Mouse (Mus musculus) brown adipose tissue, adult 24 weeks (tissue): Measurements from ENCODE around the gene Elk4. TPM values are rescaled to one million over a fixed set of nuclear protein-coding genes. Genes with fewer than 3 reads are reported as not detected.
A peak's percentile ranks its signal among the peaks of the same experiment; 100 is the strongest.

Source experiments
- H3K27ac ChIP-seq: fragments of 200-500 bp; replicated peaks from 2 replicates; pipeline ENCODE4 v1.5.1; 2012; ENCODE audit warnings: low read depth, mild to moderate bottlenecking, low read length
- H3K4me1 ChIP-seq: fragments of 200-500 bp; 2 replicates; pipeline ENCODE4 v1.6.1; 2012; ENCODE audit warnings: low read length, mixed read lengths; ENCODE audit not compliant: control insufficient read depth, insufficient read depth, insufficient read length
- H3K4me3 ChIP-seq: fragments of 200-500 bp; 2 replicates; pipeline ENCODE4 v1.5.1; 2012; ENCODE audit warnings: low read depth, mild to moderate bottlenecking, low read length, moderate library complexity; ENCODE audit not compliant: insufficient read depth
- polyA plus RNA-seq: library from polyadenylated mRNA; stranded (reverse); fragments of >200 nt; gene quantifications from 2 replicates; pipeline ENCODE4 v1.2.4, GENCODE M21; 2012; ENCODE audit not compliant: missing spikeins, insufficient read depth, insufficient read length

Elk4 gene
- polyA plus RNA-seq, 1 experiment: 38.8 TPM

DNA sequence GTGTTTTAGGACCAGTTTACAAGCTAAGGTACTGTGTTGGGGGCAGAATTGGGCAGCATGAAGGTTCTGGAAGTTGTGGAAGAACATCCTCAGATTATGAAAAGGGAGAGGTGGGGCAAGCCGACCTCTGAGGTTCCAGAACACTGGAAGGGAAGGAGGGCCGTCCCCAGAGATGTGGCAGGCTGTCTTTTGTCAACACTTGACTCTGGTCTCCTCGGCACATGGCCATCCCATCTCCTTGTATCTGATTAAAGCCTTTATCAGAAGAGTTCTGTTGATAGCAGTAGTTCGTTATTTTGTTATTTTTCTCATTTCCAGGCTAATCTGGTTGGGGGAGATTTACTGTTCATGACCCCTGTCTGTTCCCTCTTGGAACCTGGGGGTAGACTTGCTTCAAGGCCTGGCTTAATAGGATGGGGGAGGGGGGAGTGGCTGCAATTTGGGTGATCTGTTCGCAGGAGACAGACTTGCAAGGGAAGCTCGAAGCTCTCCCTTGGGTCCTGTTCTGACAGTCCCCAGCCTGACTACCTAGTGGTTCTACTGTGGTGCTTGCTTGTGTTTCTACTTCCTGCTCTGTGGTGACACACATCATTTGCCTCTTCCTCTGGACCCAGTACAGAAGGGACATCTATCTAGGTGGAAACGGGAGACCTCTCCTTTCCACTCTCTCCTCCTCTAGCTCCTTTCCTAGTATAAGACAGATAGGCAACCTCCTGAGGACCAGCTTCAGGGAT is 52.8 kb downstream of the Elk4 start:
- no peak overlapping the region for H3K27ac ChIP-seq
- no peaks in the 10 kb centered on the region for H3K4me1 ChIP-seq
- H3K4me3 ChIP-seq: no peak overlapping the region

GRCm38 (mm10) chr1:132061750-132062541 is 54.5 kb downstream of the Elk4 start:
- H3K4me3 ChIP-seq: no peak overlapping the region
- H3K27ac ChIP-seq: no peak overlapping the region
- H3K4me1 ChIP-seq: no peaks in the 10 kb centered on the region

GRCm38 (mm10) chr1:132063096-132063495 is 55.7 kb downstream of the Elk4 start:
- H3K4me3 ChIP-seq: no peak overlapping the region
- H3K4me1 ChIP-seq: no peaks in the 10 kb centered on the region
- H3K27ac ChIP-seq: no peak overlapping the region

DNA sequence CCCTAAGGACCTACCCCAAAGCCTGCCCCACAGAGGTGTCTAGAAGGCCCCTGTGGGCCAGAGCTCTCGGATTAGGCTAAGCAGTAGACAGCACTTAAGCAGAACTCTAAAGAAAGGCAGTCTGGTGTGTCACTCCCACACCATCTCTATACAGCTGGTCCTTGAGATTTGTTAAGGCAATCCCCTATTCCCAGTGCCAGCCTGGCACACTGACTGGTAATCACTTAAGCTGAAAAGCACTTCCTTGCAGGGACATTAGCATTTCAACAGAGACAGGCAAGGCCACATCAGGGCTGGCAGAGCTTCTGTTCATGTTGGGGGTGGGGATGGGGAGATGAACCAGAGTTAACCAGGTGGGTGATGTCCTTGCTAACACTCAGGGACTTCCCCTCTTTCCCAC is 57.6 kb downstream of the Elk4 start:
- H3K4me3 ChIP-seq: no peak overlapping the region
- no peaks in the 10 kb centered on the region for H3K4me1 ChIP-seq
- no peak overlapping the region for H3K27ac ChIP-seq

GRCm38 (mm10) chr1:132065475-132066172 is 58.2 kb downstream of the Elk4 start:
- Histone ChIP-seq H3K4me3 (no peak overlapping the region), H3K27ac (no peak overlapping the region), H3K4me1 (no peaks in the 10 kb centered on the region)

DNA sequence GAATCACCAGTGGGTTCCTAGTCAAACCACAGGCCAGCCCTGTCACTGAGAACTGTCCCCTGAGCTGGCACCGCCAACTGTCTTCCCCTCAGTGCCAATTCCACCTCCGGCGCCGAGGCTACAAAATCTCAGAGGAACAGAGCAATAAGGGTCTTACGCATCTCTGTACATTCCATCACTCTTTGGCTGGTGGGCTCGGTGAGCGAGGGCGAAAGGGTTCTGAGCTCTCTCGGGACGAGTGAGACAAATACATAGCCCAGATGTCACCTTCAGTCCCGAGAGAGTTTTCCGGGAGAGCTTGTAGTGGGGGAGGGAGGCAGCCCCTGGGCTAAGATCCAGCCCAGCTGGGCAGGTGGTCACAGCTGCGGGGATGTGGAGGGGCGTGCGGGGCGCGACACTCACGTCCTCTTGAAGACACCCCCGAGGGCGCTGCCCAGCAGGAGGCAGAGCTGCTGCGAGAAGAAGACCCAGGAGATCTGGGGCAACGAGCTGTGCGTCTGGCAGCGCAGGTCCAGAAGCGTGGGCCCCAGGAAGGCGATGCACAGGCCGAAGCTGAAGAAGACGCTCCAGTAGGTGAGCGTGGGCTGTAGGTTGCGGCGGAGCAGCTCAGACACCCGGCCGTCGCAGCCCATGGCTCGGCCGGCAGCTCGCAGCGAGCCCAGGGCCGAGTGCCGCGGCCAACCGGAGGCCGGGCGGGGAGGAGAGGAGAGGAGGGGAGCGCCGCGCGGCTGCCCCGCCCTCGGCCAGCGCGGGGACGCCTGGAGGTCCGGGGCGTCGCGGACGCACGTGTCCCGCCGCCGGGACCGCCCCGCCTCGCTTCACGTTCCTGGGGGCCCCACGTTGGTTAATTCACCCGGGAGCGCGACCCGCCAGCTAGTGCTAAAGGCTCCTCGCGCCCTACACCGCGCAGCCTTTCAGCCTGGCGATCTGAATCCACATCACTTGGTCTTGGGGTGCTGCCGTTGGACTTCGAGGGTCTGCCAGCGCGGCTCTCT is 60.2 kb downstream of the Elk4 start, which contains the start of gene Mfsd4a:
Mfsd4a (minus strand) TSS at position 802 of the 995 bp plus-strand sequence.
- H3K4me3 ChIP-seq: peak within 1 kb of the TSS; percentile 60
- H3K4me1 ChIP-seq: no peaks in the 10 kb centered on the region
- no peak within 1 kb of the TSS for H3K27ac ChIP-seq

- Histone ChIP-seq H3K4me3 (no peak overlapping the region), H3K27ac (no peak overlapping the region), H3K4me1 (no peaks in the 10 kb centered on the region)
These were observed 62.0 kb downstream of the Elk4 start for GRCm38 (mm10) chr1:132069436-132069835.

- Histone ChIP-seq H3K4me3 (no peak overlapping the region), H3K27ac (no peak overlapping the region), H3K4me1 (no peaks in the 10 kb centered on the region)
These were observed 63.3 kb downstream of the Elk4 start for GRCm38 (mm10) chr1:132070659-132071058.

DNA sequence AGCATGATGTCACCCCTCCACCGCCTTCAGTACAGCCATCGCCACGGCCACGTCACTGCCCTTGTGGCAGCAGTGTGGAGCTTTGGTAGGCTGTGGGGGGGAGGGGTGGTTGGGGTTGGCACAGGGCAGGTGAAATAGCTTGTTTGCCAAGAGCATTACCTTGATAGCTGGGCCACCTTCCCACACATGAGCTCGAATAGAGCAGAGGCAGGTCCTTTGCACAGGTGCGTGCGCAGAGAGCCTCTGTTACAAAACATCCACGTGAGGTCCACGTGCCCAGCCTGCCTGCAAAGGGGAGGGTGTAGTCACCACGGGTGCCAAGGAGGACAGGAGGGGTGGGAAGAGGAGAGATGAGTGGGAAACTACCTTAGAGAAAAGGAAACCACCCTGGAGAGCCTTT is 68.2 kb downstream of the Elk4 start:
- Histone ChIP-seq H3K4me3 (no peak overlapping the region), H3K4me1 (no peaks in the 10 kb centered on the region), H3K27ac (no peak overlapping the region)

DNA sequence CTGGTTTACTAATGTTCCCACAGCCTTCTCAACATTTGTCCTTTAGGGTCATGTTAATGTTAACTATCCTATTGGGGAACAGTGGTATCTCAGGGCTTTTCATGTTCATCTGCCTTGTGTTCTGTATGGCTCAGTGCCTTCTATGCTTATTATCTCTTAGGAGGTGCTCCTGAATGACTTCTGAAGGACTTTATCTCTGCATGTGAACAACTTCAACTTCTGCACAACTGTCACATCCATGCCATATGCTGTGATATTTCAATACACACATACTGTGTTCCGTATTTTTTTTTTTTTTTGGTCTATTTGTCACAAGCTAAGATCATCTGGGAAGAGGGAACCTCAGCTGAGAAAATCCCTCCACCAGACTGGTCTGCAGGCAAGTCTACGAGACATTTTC is 71.0 kb downstream of the Elk4 start:
- no peak overlapping the region for H3K4me3 ChIP-seq
- H3K27ac ChIP-seq: no peak overlapping the region
- H3K4me1 ChIP-seq: no peaks in the 10 kb centered on the region

Other genes with a start within 250 kb of the Elk4 start
- 17.1 and 26.4 TPM in 2 replicates for gene Pm20d1, start 210.2 kb upstream of the Elk4 start, polyA plus RNA-seq
- 13.7 and 15.9 TPM in 2 replicates for gene Slc41a1, start 180.1 kb upstream of the Elk4 start, polyA plus RNA-seq
- gene Rab29, start 140.4 kb upstream of the Elk4 start, polyA plus RNA-seq: 13.6 and 13.7 TPM in 2 replicates
- 34.1 and 44.2 TPM in 2 replicates for gene Nucks1, start 97.1 kb upstream of the Elk4 start, polyA plus RNA-seq
- gene Slc45a3, start 44.6 kb upstream of the Elk4 start, polyA plus RNA-seq: 0.44 TPM in 1 of 2 replicates, not detected in the other
- 0.44 and 1.8 TPM in 2 replicates for gene Mfsd4a, start 60.5 kb downstream of the Elk4 start, polyA plus RNA-seq
- gene Cdk18, start 132.1 kb downstream of the Elk4 start, polyA plus RNA-seq: 1.7 and 2.8 TPM in 2 replicates
- not detected in 2 replicates for gene Lemd1, start 183.8 kb downstream of the Elk4 start, polyA plus RNA-seq
- gene AC124108.1, start 183.8 kb downstream of the Elk4 start, polyA plus RNA-seq: not detected in 2 replicates
- not detected in 2 replicates for gene Gm10188, start 222.2 kb downstream of the Elk4 start, polyA plus RNA-seq